Mouse (Mus musculus): Measurements from ENCODE around the gene Plin3. TPM values are rescaled to one million over a fixed set of nuclear protein-coding genes. Genes with fewer than 3 reads are reported as not detected.

Gene Plin3
- total RNA-seq, 2 experiments from 2014 or later: 3.7 to 6.8 TPM

DNA sequence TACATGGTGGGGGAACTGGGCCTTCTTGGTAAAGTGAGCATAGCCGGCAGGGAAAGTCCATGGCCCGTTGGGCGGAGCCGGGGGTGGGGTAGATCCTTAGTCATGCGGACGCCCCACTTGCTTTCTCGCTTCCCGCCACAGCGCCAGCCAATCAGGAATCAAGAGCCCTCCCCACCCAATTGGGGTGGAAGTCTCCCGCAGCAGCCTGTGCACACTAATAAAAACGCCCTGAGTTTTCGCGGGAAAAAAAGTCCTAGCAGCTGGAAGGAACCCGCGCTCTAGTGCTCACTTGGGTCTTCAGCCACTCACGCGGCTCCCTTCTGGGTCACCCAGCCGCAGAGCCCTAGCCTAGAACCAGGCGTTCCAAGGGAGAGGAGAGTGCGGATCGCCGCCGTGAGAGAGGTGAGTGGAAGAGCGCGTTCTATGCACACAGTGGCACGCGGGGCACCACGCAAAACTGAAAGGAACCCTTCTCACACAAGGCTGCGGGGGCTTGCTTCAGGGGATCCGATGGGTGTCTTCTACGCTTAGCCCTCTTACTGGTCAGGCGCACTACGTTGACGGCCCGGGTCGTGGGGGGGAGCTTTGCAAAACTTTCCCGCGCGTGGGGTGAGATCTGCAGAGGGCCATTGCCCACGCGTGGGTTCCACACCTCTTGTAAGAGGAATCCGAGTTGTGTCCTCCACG lies 10.6 kb upstream of the Plin3 start, which contains the start of gene Uhrf1:
Gene Uhrf1 (plus strand): TSS at position 162 of the 687 bp plus-strand sequence.
- peak; percentile 89 for ATAC-seq (replicated peaks; ENCODE audit: low FRiP score, low TSS enrichment, poor library complexity, severe bottlenecking)

DNA sequence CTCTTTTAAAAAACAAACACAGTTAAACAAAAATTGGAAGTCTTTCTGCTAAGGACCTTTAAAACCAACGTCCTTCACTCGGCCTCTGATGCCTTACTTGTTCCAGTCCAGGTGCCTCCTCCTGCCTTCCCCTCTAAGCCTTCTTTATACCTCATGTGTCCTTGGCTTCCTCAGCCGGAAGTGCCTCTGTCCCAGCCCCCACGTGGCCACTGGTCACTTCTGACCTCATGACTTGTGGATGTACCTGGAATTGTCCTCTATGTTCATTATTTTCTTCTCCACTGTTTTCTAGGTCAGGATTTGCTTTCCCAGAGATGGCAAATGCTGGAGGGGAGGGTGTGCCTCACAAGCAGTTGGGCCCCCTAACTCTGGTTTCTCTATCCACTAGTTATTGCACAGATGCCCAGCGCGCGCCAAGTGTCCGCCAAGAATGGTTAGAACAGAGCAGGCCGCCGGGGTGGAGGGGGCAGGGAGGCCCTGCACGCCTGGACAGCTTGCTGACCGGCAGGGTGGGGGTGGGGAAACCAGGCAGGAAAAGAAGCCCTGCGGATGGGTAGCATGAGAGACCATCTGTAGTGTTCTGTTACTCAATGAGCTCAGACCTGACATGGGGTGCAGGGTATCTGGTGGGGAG lies 9.8 kb upstream of the Plin3 start:
- no peak for ATAC-seq (replicated peaks; ENCODE audit: low FRiP score, low TSS enrichment, poor library complexity, severe bottlenecking)

DNA sequence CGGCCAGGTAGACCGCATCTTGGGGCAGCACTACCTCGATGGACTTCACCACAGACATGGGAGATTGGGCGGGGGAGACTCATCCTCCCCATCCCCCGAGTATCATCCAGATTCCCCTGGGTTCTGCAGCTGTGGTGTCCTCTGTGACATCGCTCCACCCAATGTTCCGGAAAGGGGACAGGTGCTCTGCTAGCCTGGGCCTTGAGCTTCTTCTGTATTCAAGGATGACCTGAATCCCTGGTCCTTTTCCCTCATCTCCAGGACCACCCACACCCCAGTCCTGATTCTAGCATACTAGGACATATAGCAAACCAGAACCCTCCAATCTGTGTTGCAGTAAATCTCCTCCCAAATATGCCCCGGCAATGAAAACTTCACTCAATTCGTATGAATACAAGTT lies 7.5 kb upstream of the Plin3 start, which contains the start of gene Arrdc5:
Gene Arrdc5 (minus strand): TSS at position 101 of the 400 bp plus-strand sequence.
- no peak for ATAC-seq (replicated peaks; ENCODE audit: low FRiP score, low TSS enrichment, poor library complexity, severe bottlenecking)

DNA sequence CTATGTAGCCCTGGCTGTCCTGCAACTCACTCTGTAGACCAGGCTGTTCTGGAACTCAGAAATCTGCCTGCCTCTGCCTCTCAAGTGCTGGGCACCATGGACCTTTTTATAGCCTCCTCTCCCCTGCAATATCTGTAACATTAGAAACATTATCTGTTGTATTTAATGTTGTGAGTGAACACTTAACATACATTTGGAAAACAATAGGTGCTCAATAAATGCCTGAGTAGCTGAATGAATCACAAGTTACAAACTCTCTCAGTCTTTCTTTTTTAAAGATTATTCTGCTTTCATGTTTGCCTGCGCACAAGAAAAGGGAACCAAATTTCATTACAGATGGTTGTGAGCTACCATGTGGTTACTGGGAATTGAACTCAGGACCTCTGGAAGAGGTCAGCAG lies 5.6 kb upstream of the Plin3 start:
- ATAC-seq (replicated peaks; ENCODE audit: low FRiP score, low TSS enrichment, poor library complexity, severe bottlenecking): no peak

DNA sequence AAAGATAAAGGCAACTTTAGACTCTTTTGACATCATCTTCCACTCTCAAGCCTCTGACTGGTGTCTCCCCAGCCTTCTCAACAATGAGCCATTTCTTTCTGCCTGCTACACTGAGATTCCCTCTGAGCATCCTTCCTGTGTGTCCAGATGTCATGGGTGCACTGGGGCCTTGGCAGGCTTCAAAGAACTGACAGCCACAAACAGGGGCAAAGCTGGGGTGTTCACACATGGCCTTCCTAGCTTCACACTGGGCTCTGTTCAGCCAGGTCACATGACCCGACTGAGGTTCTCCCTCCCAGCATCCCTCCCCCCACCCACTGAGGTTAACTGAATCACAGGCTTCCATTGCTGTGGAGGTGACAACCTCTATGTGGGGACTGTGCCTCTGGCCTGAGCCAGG lies 3.5 kb upstream of the Plin3 start:
- no peak for ATAC-seq (replicated peaks; ENCODE audit: low FRiP score, low TSS enrichment, poor library complexity, severe bottlenecking)

DNA sequence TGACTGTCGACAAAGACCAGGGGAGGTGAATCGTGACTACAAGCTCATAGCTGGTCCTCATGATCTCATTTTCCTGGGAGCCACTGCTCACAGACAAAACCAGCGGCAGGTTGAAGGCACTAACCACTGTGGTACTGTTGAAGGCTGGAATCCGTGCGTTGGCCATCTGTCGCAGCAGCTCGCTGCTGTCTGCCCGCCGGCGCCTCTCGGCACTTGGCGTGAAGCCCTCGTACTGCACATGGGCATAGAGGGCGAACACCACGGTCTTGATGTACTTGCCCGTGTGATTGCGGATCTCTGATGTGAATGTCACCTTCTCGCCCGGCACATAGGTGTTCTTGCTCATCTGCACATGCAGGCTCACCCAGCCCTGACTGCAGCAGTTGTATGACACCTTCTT lies 1.6 kb upstream of the Plin3 start:
- ATAC-seq (replicated peaks; ENCODE audit: low FRiP score, low TSS enrichment, poor library complexity, severe bottlenecking): no peak

DNA sequence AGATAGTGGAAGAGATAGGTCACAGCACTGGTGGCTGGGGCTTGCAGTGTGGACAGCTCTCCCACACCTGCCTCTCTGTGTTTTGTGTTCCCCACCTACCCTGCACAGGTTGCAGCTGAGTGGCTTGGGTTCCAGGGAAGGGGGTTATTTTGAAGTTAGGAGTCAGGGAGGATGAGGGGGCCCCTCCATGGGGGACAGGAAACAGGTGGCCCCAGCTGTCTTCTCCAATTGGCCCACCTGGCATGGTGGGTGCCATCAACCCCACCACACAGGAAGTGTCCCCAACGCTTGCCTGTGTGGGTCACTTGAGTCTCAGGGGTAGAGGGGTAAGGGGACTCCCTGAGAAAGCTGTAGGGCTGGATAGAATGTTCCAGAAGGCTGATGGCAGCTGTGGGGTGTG lies 618 bp upstream of the Plin3 start:
- no peak for ATAC-seq (replicated peaks; ENCODE audit: low FRiP score, low TSS enrichment, poor library complexity, severe bottlenecking)

DNA sequence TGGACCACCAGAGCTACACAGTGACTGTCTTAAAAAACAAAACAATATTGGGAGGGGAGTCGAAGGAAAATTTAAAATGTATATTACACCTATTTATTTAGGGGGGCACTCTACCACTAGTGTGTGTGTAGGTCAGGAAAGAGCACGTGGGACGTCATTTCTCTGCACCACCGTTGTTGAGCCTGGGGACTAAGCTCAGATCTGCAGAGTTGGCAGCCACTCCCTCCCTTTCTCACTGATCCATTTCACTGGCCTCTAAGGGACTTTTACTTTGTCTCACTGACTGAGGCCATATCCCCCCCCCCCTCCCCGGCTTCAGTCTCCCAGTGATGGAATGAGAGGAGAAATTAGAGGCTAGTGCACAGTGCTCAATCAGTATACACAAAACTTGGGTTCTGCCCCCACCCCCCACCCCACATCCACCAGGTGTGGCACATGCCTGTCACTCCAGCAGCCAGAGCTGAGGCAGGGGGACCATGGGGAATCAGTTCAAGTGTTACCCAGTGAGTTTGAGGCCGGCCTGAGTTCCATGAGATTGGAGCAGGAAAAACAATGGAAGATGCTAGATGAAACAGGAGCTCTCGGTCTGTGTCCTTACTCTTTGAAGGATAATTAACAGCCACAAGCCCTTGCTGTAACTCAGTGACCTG lies 722 bp downstream of the Plin3 start:
- ATAC-seq (replicated peaks; ENCODE audit: low FRiP score, low TSS enrichment, poor library complexity, severe bottlenecking): no peak

DNA sequence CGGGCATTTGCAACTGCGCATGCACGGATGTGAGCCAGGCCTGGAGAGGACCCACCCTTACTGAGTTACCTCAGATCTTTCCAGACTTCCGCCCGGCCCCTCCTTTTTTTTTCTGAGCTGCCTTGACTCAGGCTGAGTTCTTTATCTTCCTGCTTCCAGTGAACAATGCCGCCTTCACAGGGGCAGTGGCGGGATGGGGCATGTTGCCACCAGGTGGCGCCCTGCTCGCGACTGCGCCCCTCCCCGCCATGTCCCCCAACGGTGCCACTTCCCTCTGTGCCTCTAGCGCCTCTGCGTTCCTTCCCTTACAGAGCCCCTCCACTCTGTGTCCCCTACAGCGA lies 1.5 kb downstream of the Plin3 start:
- peak; percentile 76 for ATAC-seq (replicated peaks; ENCODE audit: low FRiP score, low TSS enrichment, poor library complexity, severe bottlenecking)

DNA sequence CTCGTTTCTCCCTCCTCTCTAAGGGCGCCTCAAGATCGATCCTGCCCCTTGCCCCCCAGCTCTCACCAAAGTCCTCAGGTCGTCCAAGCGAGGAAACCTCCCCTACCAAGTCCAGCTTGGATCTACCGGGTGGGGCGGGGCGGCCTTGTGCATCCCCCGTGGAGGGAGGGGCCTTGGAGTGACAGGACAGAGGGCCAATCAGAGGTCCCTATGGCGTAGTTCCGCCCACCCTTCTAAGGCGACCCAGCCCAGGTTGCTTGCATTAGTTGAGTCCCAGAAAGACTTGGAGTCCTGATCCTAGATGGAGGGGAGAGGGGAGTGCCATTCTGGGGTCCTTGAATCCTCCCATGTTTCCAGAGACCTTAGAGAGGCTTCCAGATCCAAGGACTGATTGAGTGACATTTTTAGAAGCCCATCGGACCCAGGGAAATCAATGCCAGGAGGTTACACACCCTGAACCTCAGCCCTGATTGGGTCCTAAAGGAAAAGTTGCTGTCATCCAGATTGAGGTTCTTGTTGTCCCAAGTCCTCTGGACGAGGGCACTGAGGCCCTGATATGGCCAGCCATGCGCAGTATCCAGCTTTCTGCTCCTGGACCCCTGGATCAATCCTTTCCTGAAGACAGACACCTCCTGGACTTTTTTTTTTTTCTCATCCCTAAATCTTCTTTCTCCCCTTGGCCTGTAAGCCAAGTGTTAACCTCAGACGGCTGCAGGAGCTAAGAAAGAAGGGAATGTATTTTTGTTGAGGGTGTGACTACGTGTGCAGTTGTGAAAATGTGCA lies 2.1 kb downstream of the Plin3 start:
- ATAC-seq (replicated peaks; ENCODE audit: low FRiP score, low TSS enrichment, poor library complexity, severe bottlenecking): peak; percentile 71

DNA sequence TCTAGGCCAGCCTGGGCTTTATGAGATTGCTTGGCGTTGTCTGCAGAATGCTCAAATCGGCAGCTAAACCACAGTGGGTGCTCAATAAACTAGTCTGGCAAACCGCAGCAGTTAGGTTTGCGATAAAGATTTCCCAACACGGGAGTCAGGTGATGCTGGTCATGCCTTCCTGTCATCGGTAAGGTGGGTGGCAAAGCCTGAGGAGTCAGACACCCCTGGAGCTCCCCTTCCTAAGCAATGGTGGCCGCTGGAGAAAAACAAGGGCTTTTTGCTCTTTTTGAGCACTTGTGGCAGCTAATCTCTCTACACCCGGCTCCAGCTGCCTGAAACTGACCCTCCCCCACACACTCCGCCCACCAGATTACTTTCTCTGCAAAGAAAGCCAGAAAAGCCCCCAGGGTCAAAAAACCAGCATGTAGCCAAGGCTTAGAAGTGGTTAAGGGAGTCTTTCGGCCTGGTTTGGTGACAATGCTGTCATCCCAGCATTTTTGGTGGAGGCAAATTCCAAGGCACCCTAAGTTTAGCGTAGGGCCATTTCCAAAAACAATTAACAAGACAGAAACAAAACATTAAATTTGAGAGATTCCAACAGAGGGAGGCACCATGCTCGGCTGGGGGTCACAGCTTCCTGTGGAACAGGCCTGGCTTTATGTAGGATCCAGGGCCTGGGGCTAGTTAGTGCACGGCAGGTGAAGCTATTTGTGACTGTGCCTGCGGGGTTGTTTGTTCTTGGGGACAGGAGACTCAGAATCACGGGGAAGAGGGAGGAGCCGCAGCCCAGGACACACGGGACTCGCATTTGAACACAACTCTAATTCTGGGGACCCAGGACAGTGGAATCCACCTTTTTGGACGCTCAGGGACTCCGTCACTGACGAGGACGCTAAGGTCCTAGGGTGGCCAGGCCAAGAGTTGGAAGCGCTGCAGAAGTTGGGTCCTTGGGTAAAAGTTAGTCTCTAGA lies 3.0 kb downstream of the Plin3 start:
- ATAC-seq (replicated peaks; ENCODE audit: low FRiP score, low TSS enrichment, poor library complexity, severe bottlenecking): peak; percentile 42

DNA sequence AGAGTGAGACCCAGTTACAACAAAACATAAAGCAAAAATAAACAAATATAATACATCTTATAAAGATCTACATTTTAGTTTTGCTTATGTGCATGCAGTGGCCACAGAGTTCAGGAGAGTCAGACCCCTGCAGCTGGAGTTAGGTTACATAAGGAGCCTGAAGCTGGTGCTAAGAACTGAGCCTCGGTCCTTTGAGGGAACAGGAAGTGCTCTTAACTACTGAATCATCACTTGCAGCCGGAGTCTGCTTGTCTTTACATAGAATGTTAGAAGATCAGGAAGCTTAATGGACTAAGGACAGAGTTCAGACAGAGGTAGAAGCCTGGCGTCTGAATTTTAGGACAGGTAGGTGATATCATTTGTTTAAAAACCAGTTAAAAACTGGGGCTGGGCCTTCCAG lies 3.8 kb downstream of the Plin3 start:
- no peak for ATAC-seq (replicated peaks; ENCODE audit: low FRiP score, low TSS enrichment, poor library complexity, severe bottlenecking)

DNA sequence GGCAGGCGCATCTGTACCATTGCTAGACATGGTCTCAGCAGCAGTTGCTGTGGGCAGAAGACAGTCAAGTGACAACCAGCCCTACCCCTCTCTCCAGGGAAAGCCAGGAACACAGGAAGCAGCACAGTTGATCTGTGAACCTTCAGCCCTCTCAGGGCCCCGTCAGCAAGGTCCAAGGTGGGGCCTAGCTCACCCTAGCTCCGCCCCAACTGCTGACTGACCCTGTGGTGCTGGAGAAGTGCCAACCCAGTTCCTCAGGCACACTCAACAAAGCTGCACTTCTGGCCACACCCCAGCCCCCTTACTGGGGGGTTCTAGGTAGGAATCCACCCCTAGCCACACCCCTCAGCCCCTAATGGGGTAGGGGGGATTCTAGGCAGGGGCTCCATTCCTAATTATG lies 4.8 kb downstream of the Plin3 start:
- ATAC-seq (replicated peaks; ENCODE audit: low FRiP score, low TSS enrichment, poor library complexity, severe bottlenecking): no peak

DNA sequence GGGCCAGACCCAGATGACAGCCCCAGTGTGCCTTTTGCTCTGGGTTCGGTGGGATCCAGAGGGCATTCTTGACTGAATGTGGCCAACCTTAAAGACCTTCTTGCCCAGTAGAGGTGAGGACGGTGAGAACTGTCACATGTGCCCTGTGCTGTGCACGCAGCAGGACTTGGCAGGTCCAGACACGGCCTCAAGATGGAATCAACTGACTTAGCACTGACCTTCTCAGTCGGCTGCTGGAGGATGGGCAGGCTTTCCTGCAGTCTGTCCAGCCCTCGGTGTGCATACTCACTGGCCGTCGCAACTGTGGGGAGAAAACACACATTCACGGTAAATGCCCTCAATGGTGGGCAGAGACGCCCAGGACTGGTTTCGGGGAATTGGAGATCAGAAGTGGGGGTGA lies 6.7 kb downstream of the Plin3 start:
- ATAC-seq (replicated peaks; ENCODE audit: low FRiP score, low TSS enrichment, poor library complexity, severe bottlenecking): no peak

DNA sequence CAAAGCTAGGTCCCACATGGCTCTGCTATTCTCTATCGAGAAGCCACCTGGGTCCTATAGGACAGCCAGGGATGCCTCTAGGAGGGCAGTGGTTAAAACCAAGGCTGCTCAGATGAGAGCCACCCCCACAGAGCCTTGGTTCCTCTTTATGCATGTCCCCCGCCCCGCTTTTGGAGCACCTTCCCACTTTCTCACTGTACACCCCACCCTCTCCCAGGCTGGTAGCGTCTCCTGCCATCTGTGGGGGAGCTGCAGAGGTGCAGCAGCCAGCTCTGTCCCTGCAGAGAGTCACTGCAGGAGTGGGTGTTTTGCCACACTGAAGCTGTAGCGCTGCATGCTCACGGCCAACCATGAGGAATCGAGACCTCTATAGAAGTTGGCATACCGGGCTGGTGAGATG lies 9.4 kb downstream of the Plin3 start:
- ATAC-seq (replicated peaks; ENCODE audit: low FRiP score, low TSS enrichment, poor library complexity, severe bottlenecking): no peak

DNA sequence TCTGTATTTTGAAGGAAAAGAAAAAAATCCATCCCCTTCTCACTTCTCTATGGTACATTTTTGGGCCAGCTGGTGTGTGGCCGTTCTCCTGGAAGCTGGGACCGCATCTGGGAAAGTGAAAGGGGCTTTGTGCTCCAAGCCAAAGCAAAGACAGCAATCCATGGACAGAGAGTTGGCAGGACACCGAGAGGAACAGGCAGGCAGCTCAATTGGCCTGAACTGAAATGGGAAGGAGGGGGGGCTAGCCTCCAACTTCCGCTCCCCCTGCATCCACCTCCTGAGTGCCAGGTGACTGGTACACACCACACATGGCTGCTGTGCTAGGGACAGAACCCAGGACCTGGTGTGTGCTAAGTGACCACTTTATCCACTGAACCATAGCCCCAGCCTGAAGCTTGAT lies 9.9 kb downstream of the Plin3 start:
- ATAC-seq (replicated peaks; ENCODE audit: low FRiP score, low TSS enrichment, poor library complexity, severe bottlenecking): no peak

DNA sequence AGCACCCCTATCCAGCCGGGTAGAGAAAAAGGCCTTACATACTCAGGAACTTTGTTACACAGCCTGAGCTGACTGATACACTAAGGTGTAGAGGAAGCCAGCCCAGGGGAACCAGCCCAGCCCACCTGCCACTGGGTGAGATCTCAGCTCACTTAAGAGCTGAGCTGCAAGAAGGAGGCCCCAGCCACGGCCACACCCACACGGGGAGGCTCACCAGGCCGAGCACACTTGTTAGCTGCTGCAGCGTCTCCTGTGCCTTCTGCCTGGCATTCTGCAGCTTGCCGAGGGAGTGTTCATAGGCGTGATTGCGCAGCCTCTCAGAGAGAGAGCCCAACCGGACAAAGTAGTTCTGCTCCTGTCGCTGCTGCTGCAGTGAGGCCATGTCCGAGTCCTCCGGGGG lies 11.5 kb downstream of the Plin3 start:
- no peak for ATAC-seq (replicated peaks; ENCODE audit: low FRiP score, low TSS enrichment, poor library complexity, severe bottlenecking)

DNA sequence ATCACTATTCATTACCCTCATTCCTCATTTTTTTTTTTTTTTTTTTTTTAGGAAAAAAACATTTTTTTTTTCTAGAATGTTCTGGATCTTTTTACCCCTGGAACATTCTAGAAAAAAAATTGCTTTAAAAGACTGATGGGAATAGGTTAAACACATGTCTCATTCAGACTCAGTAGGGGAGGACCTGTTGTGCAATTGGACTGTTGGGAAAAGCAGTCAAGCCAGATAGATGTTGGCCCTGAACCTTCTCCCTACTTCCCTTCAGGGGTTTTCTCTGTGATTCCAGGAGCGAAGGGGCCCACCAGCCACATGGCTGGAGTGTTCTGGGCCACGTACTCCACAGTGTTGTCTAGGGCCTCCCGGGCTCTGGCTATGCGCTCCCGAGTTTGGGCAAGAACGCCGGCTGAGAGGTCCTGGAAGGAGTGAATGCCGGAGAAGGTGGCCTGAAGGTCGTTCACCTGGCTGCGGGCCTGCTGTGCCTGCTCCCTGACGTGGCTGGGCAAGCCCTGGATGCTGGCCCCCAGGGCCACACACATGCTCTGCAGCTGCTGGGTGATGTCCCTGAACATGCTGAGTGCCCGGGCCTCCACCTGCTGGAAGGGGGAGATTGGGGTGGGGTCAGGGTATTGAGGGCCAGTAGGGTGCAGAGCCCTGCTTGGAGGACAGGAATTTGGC lies 13.1 kb downstream of the Plin3 start:
- no peak for ATAC-seq (replicated peaks; ENCODE audit: low FRiP score, low TSS enrichment, poor library complexity, severe bottlenecking)

DNA sequence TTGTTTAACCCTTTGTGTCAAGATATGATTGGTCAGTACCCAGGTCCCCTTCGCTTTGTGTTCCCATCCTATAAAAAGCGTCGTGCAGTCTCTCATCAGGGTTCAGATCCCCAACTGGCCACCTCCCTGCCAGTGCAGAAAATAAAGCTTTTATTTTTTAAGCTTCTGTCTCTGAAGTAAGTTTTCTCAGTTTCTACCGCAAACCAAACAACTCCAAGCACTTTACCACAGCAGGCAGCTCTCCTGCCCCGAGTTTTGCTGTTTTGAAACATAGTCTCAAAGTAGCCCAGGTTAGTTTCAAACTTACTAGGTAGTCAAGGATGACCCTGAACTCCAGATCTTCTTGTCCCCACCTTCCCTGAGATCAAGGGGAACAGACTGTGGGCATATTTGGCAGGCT lies 14.3 kb downstream of the Plin3 start:
- no peak for ATAC-seq (replicated peaks; ENCODE audit: low FRiP score, low TSS enrichment, poor library complexity, severe bottlenecking)

All from megakaryocyte-erythroid progenitor cell, adult 5-6 weeks (primary cell).